Mouse (Mus musculus) midbrain, embryonic 12.5 days (tissue): Measurements from ENCODE around the gene Gm17019. TPM values are rescaled to one million over a fixed set of nuclear protein-coding genes. Genes with fewer than 3 reads are reported as not detected.
"Not testable (repeated sequence)": the region's sequence is repeated elsewhere in the genome, so short reads cannot be mapped to it uniquely, and the experiment has no call there.

Source experiments
- ATAC-seq: fragments of 200-750 bp; cut with Nextera tagmentation; 2 replicates; pipeline ENCODE4 v1.8.0; 2017; ENCODE audit warnings: low read depth, moderate TSS enrichment, moderate library complexity; ENCODE audit not compliant: low FRiP score
- H3K27ac ChIP-seq: fragments of 300-500 bp; sonication (generic); replicated peaks from 2 replicates; pipeline ENCODE4 v1.5.1; 2016; ENCODE audit warnings: mild to moderate bottlenecking
- H3K27me3 ChIP-seq: fragments of 300-500 bp; sonication (generic); 2 replicates; pipeline ENCODE4 v1.6.1; 2016; ENCODE audit warnings: mild to moderate bottlenecking
- H3K36me3 ChIP-seq: fragments of 300-500 bp; sonication (generic); 2 replicates; pipeline ENCODE4 v1.6.1; 2016
- H3K4me1 ChIP-seq: fragments of 300-500 bp; sonication (generic); 2 replicates; pipeline ENCODE4 v1.6.1; 2016
- H3K4me2 ChIP-seq: fragments of 300-500 bp; sonication (generic); replicated peaks from 2 replicates; pipeline ENCODE4 v1.6.1; 2016; ENCODE audit warnings: mild to moderate bottlenecking, moderate library complexity
- H3K4me3 ChIP-seq: fragments of 300-500 bp; sonication (generic); 2 replicates; pipeline ENCODE4 v1.5.1; 2016; ENCODE audit warnings: mild to moderate bottlenecking
- H3K9ac ChIP-seq: fragments of 300-500 bp; sonication (generic); replicated peaks from 2 replicates; pipeline ENCODE4 v1.6.1; 2016; ENCODE audit warnings: mild to moderate bottlenecking, moderate library complexity
- H3K9me3 ChIP-seq: fragments of 300-500 bp; sonication (generic); 2 replicates; pipeline ENCODE4 v1.6.1; 2016; ENCODE audit warnings: mild to moderate bottlenecking
- WGBS: fragments of 180-500 bp; shearing (Covaris S2); methylation state at CpG from one replicate; pipeline ENCODE4 v1.1.7; 2016; 5-methylcytosine and 5-hydroxymethylcytosine counted together
- polyA plus RNA-seq: library from polyadenylated mRNA; unstranded; fragments of >200 nt; fragmentation: Nextera tagmentation; extraction: Ambion mirVana; gene quantifications from 2 replicates; pipeline ENCODE4 v1.2.1, GENCODE M21; 2016

Gene Gm17019
- polyA plus RNA-seq, 1 experiment from 2014 or later, result not detected

DNA sequence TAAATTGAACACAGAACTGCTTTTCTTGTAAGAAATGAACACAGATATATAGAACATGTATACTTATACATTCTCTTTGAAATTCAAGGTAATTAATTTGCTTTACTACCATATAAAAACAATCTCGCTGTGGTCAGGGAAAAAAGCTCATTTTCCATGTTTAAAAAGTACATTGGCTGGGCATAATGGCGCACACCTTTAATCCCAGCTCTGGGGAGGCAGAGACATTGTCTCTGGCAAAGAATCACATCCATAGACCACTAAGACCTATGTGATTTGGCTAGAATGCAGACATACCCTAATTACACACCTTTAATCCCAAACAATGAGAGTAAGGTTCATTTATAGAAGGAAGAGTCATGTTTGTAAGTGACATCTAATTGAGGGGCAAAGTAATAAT lies 12.7 kb downstream of the Gm17019 start:
- ATAC-seq, H3K27ac ChIP-seq, H3K36me3 ChIP-seq, H3K9ac ChIP-seq, H3K27me3 ChIP-seq, H3K4me3 ChIP-seq, H3K4me2 ChIP-seq, H3K4me1 ChIP-seq: not testable (repeated sequence)
- 70% methylated on average over 2 of the region's 2 CpGs for WGBS
- peaks cover 32% of the 10 kb centered on the region for H3K9me3 ChIP-seq

DNA sequence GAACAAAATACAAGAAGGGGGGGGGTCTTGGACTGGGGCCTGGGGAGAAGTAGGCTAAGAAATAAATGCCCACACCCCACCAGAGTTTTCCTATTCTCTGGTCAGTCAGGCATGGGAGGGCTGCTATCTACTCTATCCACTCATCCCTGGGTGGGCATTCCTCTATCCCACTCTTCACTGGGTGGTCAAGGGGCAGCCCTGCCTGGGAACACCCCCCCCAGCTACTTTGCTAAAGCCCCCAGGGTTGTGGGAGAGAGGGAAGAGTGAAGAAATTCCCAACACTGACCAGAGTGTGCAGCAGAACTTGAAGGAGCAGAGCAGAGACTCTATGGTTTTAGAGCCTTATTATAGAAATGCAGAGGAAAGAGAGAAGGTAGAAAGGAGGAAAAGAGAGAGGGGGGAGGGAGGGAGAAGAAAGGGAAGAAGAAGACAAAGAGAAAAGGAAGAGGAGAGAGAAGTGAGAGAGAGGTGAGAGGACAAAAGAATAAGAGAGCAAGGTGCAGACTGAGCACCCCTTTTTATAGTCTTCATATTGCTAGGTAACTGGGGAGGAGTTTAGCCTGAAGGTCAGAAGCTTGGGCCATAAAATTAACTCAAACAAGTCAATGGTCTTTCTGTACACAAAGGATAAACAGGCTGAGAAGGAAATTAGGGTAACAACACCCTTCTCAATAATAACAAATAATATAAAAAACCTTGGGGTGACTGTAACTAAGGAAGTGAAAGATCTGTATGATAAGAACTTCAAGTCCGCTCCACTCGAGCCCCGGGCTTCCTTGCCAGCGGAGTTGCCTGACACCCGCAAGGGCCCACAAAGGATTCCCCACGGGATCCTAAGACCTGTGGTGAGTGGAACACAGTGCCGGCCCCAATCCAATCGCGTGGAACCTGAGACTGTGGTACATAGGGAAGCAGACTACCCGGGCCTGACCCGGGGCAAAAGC lies 21.9 kb downstream of the Gm17019 start:
- not testable (repeated sequence) for H3K27ac ChIP-seq, H3K4me1 ChIP-seq, H3K9ac ChIP-seq, H3K4me3 ChIP-seq, H3K36me3 ChIP-seq, H3K4me2 ChIP-seq, H3K27me3 ChIP-seq
- ATAC-seq, result peak; percentile 54
- 86% methylated on average over 11 of the region's 11 CpGs for WGBS
- peaks cover 23% of the 10 kb centered on the region for H3K9me3 ChIP-seq

DNA sequence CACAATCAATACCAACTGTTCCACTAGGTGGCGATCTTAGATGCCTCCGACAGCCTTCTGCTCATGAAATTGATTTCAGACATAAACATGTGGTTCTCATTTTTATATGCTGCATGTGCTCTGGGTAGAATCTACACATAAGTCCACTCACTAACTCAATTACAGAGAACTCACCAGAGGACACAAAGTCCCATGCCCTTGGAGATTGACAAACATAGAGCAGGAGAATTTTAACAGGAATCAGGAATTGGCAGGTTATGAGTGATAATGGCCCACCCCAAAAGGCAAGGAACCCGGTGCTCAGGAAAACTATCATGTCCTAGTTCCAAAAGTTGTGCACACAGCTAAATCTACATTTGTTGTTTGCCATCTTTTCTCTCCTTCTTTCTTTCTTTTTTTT lies 25.9 kb downstream of the Gm17019 start:
- H3K4me3 ChIP-seq, ATAC-seq, H3K36me3 ChIP-seq, H3K27me3 ChIP-seq, H3K4me2 ChIP-seq, H3K4me1 ChIP-seq, H3K27ac ChIP-seq, H3K9ac ChIP-seq: not testable (repeated sequence)
- peaks cover 37% of the 10 kb centered on the region for H3K9me3 ChIP-seq
- WGBS, result 52% methylated on average over 3 of the region's 3 CpGs

DNA sequence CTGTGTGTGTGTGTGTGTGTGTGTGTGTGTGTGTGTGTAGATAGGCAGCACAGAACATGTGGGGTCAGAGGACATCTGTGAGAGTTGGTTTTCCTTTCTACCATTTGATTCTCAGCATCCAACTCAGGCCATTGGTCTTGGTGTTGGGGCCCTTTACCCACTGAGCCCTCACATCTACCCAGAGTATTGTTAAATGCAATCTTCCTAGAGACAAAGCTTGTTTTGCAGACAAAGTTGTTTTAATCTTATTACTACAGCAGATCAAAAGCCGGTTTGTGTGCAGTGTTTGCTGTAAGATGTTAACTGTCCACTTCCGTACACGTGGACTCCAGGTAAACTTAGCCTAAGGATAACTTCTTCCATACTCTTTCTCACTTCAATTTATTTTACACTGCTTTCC lies 26.5 kb downstream of the Gm17019 start:
- H3K4me1 ChIP-seq, H3K36me3 ChIP-seq, H3K4me3 ChIP-seq, H3K4me2 ChIP-seq, H3K27ac ChIP-seq, H3K27me3 ChIP-seq, H3K9ac ChIP-seq, ATAC-seq: not testable (repeated sequence)
- H3K9me3 ChIP-seq, result peaks cover 33% of the 10 kb centered on the region
- 69% methylated on average over 3 of the region's 3 CpGs for WGBS

DNA sequence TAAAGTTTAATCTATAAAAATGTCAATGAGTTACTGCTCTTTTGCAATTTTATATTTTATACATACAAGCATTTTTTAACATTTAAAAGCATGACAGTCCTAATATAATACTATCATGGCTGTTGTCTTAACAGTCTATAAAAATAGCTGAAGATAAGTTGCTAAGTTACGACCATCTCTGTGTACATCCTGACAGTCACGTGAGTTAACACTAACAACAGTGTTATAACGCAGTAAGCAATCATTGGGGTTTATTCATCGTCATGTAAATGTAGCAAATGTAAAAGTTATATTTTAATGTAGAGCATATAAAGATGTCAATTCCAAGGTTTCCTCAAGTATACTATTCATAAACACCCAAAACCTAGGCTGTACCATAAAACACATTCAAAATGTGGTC lies 27.2 kb downstream of the Gm17019 start:
- H3K36me3 ChIP-seq, H3K4me2 ChIP-seq, H3K4me3 ChIP-seq, H3K27me3 ChIP-seq, H3K27ac ChIP-seq, H3K4me1 ChIP-seq, H3K9ac ChIP-seq: not testable (repeated sequence)
- 64% methylated on average over 3 of the region's 4 CpGs for WGBS
- H3K9me3 ChIP-seq, result peaks cover 26% of the 10 kb centered on the region
- peak; percentile 63 for ATAC-seq

DNA sequence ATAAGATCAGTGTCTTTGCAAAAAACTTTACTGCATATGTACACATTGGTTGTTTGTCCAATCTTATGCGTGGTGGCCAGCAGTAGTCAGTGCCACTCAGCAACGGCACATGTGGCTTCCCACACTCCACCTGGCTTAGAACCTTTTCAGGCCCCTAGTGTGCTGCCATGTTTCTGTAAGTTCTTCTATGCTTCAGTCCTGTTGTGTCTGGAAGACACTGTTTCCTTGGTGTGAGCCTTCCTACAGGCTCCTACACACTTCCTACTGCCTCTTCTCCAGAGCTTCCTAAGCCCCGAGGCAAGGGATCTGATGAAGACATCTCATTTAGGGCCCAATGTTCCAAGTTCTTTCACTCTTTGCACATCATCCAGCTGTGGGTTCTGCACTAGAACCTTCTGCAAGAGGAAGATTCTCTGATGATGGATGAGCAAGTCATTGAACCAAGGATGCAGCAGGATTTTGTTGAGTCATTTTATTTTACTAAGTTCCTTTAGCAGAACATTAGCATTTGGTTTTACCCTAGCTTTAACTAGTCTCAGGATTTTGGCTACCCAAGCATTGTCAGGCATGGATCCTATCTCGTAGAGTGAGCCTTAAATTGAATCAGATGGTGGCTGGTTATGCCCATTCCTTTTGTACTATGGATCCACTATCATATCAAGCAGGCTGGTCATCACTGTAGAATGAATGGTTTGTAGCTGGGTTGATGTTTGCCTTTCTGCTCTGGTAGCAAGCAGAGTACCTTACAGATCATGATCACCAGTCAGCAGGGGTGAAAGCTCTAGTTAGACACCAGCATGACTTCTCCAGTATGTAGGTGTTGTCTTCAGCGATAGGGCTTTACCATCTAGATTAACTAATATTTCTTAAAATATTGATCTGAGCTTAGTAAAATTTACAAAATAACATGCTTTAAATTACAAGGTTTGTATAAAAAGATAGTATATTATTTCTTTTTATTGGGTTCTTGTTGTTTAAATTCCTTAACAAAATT lies 27.9 kb downstream of the Gm17019 start:
- H3K4me2 ChIP-seq, H3K9ac ChIP-seq, H3K27ac ChIP-seq, H3K4me1 ChIP-seq, H3K27me3 ChIP-seq, H3K36me3 ChIP-seq, H3K4me3 ChIP-seq: not testable (repeated sequence)
- ATAC-seq, result peak; percentile 90
- H3K9me3 ChIP-seq, result peaks cover 26% of the 10 kb centered on the region
- WGBS, result 80% methylated on average over 5 of the region's 5 CpGs

DNA sequence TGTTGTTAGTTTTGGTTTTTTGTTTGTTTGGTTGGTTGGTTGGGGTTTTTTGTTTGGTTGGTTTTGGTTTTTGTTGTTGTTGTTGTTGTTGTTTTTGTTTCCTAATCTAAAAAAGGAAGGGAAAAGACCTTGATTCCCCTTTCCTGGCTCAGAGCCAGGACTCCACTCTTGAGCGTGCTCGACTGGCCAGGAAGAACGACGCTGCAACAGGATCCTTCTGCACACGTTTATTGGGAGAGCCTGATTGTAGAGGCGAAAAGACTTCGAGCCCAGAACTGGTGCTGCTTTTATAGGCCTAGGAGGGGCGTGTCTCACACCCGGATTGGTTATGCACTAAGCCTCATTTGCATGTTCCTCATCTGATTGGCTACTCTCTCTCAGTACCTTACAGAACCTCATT lies 34.7 kb downstream of the Gm17019 start:
- WGBS, result 76% methylated on average over 9 of the region's 9 CpGs
- not testable (repeated sequence) for H3K27me3 ChIP-seq, H3K4me3 ChIP-seq, H3K4me2 ChIP-seq, H3K27ac ChIP-seq, H3K4me1 ChIP-seq, H3K9ac ChIP-seq, H3K36me3 ChIP-seq, ATAC-seq
- peaks cover 34% of the 10 kb centered on the region for H3K9me3 ChIP-seq

DNA sequence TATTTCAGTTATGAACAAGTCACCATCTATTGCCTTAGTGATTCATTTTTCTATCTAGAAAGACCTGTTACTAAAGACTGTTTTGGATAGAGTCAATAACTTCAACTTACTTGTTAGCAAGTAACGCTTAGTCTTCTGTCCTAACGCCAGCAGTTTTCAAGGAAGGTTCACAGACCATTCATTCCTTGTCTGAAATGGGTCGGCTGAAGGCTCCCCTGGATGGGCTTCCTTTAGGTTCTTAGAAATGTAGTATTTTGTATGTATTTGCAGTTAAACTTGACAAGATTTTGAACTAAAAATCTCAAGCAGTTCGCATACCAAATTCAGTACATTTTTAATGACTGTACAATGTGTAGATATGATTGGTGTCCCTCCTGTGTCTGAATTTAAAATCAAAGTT lies 35.2 kb downstream of the Gm17019 start:
- ATAC-seq, result not testable (repeated sequence)
- peaks cover 33% of the 10 kb centered on the region for H3K9me3 ChIP-seq
- WGBS, result 80% methylated on average over 4 of the region's 4 CpGs

DNA sequence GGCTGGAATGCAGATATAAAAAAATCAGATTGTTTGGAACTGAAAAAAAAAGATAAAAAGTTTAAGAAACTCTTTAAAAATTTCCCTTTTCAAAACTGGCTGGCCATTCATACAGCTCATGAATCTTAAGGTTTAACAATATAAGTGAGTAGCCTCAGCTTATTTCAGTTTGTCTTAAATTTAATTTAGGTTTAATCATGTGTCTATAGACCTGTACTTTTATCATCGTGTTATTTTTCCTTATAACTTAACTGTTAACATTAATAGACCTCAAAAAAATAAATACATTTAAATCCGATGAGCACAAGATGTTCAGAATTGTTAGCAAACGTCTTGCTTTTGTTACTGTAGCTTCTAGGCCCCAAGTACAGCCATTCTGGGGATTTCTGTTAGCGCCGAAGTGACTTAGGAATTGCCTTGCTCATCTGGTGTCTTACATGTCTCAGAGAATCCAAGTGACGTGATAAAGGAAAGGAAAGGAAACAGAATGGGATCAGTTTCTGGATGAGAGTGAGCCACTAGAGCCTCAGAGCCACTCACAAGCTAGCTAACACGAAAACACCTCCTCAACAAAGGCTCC lies 36.0 kb downstream of the Gm17019 start:
- H3K4me2 ChIP-seq, H3K9ac ChIP-seq, H3K4me3 ChIP-seq, H3K36me3 ChIP-seq, H3K4me1 ChIP-seq, H3K27ac ChIP-seq, H3K27me3 ChIP-seq, ATAC-seq: not testable (repeated sequence)
- peaks cover 28% of the 10 kb centered on the region for H3K9me3 ChIP-seq
- WGBS, result 66% methylated on average over 7 of the region's 7 CpGs

More for the DNA sequence above, 35.2 kb downstream of the Gm17019 start:
- not testable (repeated sequence) for H3K9ac ChIP-seq, H3K4me2 ChIP-seq, H3K36me3 ChIP-seq, H3K4me3 ChIP-seq, H3K27me3 ChIP-seq, H3K4me1 ChIP-seq, H3K27ac ChIP-seq

DNA sequence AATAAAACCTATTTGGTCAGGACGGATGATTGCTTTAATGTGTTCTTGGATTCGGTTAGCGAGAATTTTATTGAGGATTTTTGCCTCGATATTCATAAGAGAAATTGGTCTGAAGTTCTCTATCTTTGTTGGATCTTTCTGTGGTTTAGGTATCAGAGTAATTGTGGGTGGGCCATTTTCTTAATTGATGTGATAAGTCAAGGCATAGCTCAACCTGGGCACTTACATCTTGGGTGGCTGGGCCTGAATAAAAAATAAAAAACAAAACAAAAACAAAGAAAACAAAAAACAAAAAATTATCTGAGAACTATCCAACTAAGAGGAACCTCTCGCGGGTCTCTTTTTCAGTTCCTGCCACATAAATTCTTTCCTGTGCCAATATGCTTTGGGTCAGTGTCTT lies 38.7 kb downstream of the Gm17019 start:
- H3K4me3 ChIP-seq, H3K27me3 ChIP-seq, H3K27ac ChIP-seq, H3K4me2 ChIP-seq, H3K36me3 ChIP-seq, H3K9ac ChIP-seq, H3K4me1 ChIP-seq: not testable (repeated sequence)
- peak; percentile 70; the same call in 1 of the 2 replicates for ATAC-seq
- peaks cover 39% of the 10 kb centered on the region for H3K9me3 ChIP-seq
- WGBS, result 84% methylated on average over 6 of the region's 6 CpGs

DNA sequence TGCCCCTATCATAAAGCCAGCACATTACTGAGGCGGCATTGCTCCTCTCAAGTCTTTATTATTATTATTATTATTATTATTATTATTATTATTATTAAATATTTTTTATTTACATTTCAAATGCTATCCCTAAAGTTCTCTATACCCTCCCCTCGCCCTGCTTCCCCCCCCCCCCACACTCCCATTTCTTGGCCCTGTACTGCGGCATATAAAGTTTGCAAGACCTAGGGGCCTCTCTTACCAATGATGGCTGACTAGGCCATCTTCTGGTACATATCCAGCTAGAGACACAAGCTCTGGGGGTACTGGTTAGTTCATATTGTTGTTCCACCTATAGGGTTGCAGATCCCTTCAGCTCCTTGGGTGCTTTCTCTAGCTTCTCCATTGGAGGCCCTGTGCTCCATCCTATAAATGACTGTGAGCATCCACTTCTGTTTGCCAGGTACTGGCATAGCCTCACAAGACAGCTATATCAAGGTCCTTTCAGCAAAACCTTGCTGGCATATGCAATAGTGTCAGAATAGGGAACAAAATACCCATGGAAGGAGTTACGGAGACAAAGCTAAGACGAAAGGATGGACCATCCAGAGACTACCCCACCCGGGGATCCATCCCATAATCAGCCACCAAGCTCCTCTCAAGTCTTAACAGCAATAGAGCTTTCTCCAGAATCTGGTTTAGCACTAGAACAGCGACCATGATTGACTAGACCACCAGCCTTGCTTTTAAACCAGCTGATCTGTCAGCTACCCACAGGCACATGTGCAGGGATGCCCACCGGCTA lies 42.2 kb downstream of the Gm17019 start:
- not testable (repeated sequence) for H3K36me3 ChIP-seq, H3K27me3 ChIP-seq, H3K4me3 ChIP-seq, H3K4me1 ChIP-seq, H3K4me2 ChIP-seq, H3K9ac ChIP-seq, H3K27ac ChIP-seq
- peaks cover 29% of the 10 kb centered on the region for H3K9me3 ChIP-seq
- 80% methylated on average over 8 of the region's 8 CpGs for WGBS
- ATAC-seq, result peak; percentile 62; the same call in 1 of the 2 replicates
